Mouse (Mus musculus) layer of hippocampus, adult 11-12 months (tissue): Measurements from ENCODE around the gene Capza2.
A peak's percentile ranks its signal among the peaks of the same experiment; 100 is the strongest.

Source experiments
- DNase-seq: peaks from one replicate; pipeline ENCODE4 v3.0.0; 2022; ENCODE audit warnings: low spot score

Capza2 gene

GRCm38 (mm10) chr6:17635615-17636284 lies at the start of gene Capza2:
TSS of gene Capza2 (plus strand) at chr6:17636234.
- peak; percentile 48 for DNase-seq

- peak; percentile 85 for DNase-seq
Measured at GRCm38 (mm10) chr6:17589049-17589952, 46.7 kb upstream of the Capza2 start.

- DNase-seq = no peak
Measured at GRCm38 (mm10) chr6:17589953-17590627, 45.9 kb upstream of the Capza2 start.

- DNase-seq = no peak
Measured at GRCm38 (mm10) chr6:17593971-17594370, 42.1 kb upstream of the Capza2 start.

- no peak for DNase-seq
Measured at GRCm38 (mm10) chr6:17595712-17596462, 40.1 kb upstream of the Capza2 start.

- DNase-seq = no peak
Measured at GRCm38 (mm10) chr6:17599373-17599772, 36.7 kb upstream of the Capza2 start.

- DNase-seq = no peak
Measured at GRCm38 (mm10) chr6:17601526-17601925, 34.5 kb upstream of the Capza2 start.

GRCm38 (mm10) chr6:17606915-17607314 lies 29.1 kb upstream of the Capza2 start:
- DNase-seq = no peak

- no peak for DNase-seq
Measured at GRCm38 (mm10) chr6:17611352-17612010, 24.6 kb upstream of the Capza2 start.

GRCm38 (mm10) chr6:17612652-17613051 lies 23.4 kb upstream of the Capza2 start:
- no peak for DNase-seq

- no peak for DNase-seq
Measured at GRCm38 (mm10) chr6:17620823-17621222, 15.2 kb upstream of the Capza2 start.

- no peak for DNase-seq
Measured at GRCm38 (mm10) chr6:17621436-17621835, 14.6 kb upstream of the Capza2 start.

GRCm38 (mm10) chr6:17628701-17629455 lies 7.2 kb upstream of the Capza2 start:
- peak; percentile 47 for DNase-seq

- no peak for DNase-seq
Measured at GRCm38 (mm10) chr6:17629756-17630155, 6.3 kb upstream of the Capza2 start.

GRCm38 (mm10) chr6:17631611-17632010 lies 4.4 kb upstream of the Capza2 start:
- DNase-seq = no peak

GRCm38 (mm10) chr6:17633819-17634218 lies 2.2 kb upstream of the Capza2 start:
- no peak for DNase-seq

- DNase-seq = no peak
Measured at GRCm38 (mm10) chr6:17634992-17635391, 1.0 kb upstream of the Capza2 start.

- peak; percentile 95 for DNase-seq
Measured at GRCm38 (mm10) chr6:17636764-17637170, 733 bp downstream of the Capza2 start.

GRCm38 (mm10) chr6:17637205-17638203 lies 1.5 kb downstream of the Capza2 start:
- DNase-seq = peak; percentile 51
